Mouse (Mus musculus): ENCODE results near the gene Camkmt. TPM values are rescaled to one million over a fixed set of nuclear protein-coding genes. Genes with fewer than 3 reads are reported as not detected.

Camkmt gene
- total RNA-seq, 2 experiments from 2014 or later: 0.84 TPM

- intact Hi-C loops (cut with DNase I): no loop called here
- TF ChIP-seq CTCF (IDR thresholded peaks at IDR 0.05): no peak
- no peak for DNase-seq
- Histone ChIP-seq H3K4me3 (no peak overlapping the region), H3K27ac (no peak overlapping the region)
Observed at GRCm38 (mm10) chr17:85198781-85199180, 108.4 kb downstream of the Camkmt start.

GRCm38 (mm10) chr17:85199321-85199720 lies 109.0 kb downstream of the Camkmt start:
- DNase-seq: no peak
- Histone ChIP-seq H3K27ac (no peak overlapping the region), H3K4me3 (no peak overlapping the region)
- intact Hi-C loops (cut with DNase I): no loop called here
- TF ChIP-seq CTCF (IDR thresholded peaks at IDR 0.05): no peak

- intact Hi-C loops (cut with DNase I): no loop called here
- Histone ChIP-seq H3K4me3 (no peak overlapping the region), H3K27ac (no peak overlapping the region)
- TF ChIP-seq CTCF (IDR thresholded peaks at IDR 0.05): no peak
- no peak for DNase-seq
Observed at GRCm38 (mm10) chr17:85218054-85218453, 127.7 kb downstream of the Camkmt start.

- Histone ChIP-seq H3K4me3 (no peak overlapping the region), H3K27ac (no peak overlapping the region)
- DNase-seq: no peak
- intact Hi-C loops (cut with DNase I): no loop called here
- TF ChIP-seq CTCF (IDR thresholded peaks at IDR 0.05): no peak
Observed at GRCm38 (mm10) chr17:85242109-85242508, 151.8 kb downstream of the Camkmt start.

- no peak for TF ChIP-seq CTCF (IDR thresholded peaks at IDR 0.05)
- Histone ChIP-seq H3K4me3 (no peak overlapping the region), H3K27ac (no peak overlapping the region)
- DNase-seq: no peak
- intact Hi-C loops (cut with DNase I): no loop called here
Observed at GRCm38 (mm10) chr17:85248962-85249361, 158.6 kb downstream of the Camkmt start.

GRCm38 (mm10) chr17:85249744-85250143 lies 159.4 kb downstream of the Camkmt start:
- intact Hi-C loops (cut with DNase I): no loop called here
- no peak for TF ChIP-seq CTCF (IDR thresholded peaks at IDR 0.05)
- DNase-seq: no peak
- no peak overlapping the region for H3K27ac ChIP-seq
- no peak overlapping the region for H3K4me3 ChIP-seq

- no peak overlapping the region for H3K4me3 ChIP-seq
- no peak for TF ChIP-seq CTCF (IDR thresholded peaks at IDR 0.05)
- no peak for DNase-seq
- H3K27ac ChIP-seq: no peak overlapping the region
- intact Hi-C loops (cut with DNase I): no loop called here
Observed at GRCm38 (mm10) chr17:85256930-85257329, 166.6 kb downstream of the Camkmt start.

- no peak overlapping the region for H3K27ac ChIP-seq
- no peak for DNase-seq
- no peak for TF ChIP-seq CTCF (IDR thresholded peaks at IDR 0.05)
- intact Hi-C loops (cut with DNase I): no loop called here
- H3K4me3 ChIP-seq: no peak overlapping the region
Observed at GRCm38 (mm10) chr17:85257348-85257747, 167.0 kb downstream of the Camkmt start.

DNA sequence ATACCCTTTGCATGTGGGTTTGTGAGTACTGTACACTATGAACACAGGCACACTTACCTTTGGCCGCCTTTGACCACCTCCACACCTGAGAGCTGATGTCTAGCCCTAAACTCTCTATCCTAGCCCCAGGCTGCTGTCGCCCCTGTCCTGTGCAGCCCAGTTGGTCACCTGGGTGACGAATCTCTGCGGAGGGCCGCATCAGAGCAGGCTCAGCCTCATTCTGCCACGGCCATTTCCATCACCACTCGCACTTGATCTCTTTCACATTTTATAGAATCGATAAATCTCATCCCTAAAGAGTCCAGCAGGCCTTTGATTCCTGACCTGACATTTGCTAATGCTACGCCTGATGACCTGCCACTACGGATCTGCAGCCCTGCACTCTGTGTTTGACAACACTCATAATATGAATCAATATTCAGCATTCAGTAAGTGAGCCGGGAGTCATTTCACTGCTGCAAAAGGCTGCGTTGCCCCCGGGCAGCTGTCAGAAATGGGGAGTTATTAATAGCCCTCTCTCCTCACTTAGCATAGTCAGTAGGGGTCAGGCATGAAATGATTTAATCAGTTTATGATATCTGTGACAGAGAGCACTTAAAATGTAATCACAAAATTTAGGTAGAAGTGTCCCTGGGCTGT lies 168.5 kb downstream of the Camkmt start:
- intact Hi-C loops (cut with DNase I): no loop called here
- DNase-seq: no peak
- Histone ChIP-seq H3K27ac (no peak overlapping the region), H3K4me3 (no peak overlapping the region)
- TF ChIP-seq CTCF (IDR thresholded peaks at IDR 0.05): no peak

DNA sequence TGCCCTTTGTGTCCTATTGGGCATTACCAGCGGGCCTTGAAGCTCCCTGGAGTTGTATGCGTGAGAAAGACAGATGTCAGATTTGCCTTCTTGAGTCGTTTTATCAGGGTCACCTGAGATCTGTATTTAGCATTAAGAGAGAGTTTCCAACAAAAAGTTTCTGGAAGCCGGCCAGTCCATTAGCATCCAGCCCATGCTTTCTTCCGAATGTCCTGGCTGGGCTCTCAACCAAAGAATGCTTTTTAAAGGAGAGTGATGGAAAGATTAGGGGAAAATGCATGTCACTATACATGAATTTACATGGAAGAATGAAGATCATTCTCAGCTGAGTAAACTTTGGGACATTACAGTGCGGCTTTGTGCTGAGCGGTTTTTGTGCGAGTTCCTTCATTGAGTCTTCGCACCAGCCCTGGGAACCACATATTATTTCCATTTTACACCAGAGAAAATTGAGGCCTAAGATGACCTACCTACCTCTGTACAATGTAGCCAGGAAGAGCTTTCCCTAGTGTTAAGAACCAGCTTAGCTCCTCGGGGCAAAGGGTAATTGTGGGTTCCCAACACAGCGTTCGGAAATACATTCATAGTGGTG lies 176.6 kb downstream of the Camkmt start:
- no peak overlapping the region for H3K4me3 ChIP-seq
- TF ChIP-seq CTCF (IDR thresholded peaks at IDR 0.05): no peak
- no peak for DNase-seq
- no peak overlapping the region for H3K27ac ChIP-seq
- intact Hi-C loops (cut with DNase I): no loop called here

DNA sequence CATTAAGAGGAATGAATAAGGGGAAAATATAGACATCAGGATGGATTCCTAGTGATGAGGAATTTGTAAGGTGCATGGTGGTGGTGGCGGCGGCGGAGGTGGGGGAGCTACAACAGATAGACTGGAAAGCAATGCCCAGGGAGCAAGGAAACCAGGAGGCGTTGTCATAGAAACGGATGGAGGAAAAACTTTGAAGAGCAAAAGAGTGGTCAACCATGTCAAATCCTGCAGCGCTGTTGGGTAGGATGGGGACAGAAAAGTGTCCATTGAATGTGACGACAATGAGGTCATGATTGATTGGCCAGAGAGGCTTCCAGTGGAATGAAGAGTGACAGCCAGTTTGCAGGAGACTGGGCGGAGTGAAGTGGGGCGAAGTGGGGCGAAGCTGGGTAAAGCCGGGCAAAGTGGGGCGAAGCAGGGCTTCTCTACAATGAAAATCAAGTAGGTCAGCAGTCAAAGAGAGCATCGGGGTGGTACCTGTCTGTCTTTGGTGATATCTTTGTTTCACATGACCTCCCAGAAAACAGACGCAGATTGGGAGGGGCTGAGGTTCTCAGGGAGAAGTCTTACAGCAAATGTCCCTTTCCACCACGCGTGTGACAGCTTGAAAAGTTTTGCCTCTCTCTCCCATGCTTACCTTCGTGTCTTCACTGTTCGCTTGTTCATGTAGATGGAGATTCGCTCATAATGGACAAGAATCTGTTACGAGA lies 181.3 kb downstream of the Camkmt start:
- no peak for DNase-seq
- H3K4me3 ChIP-seq: no peak overlapping the region
- TF ChIP-seq CTCF (IDR thresholded peaks at IDR 0.05): no peak
- intact Hi-C loops (cut with DNase I): no loop called here
- H3K27ac ChIP-seq: no peak overlapping the region

DNA sequence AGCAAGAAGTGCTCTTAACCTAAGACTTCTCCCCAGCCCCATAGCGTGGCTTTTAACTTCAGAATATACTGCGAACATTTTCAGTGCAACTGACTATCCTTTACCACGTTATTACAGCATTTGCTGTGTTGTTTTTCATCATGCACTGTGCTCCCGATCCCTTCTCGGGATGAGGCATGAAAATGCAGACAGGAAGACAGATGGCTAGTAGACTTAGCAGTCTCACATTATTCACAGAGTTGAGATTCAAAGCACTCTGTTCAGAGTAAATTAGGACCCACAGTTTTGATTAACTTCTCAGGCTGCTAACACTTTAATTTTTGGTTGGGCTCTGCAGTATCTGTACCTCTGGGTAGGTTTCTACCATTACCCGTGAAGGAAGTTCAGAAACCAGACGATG lies 189.4 kb downstream of the Camkmt start:
- no peak overlapping the region for H3K27ac ChIP-seq
- no peak for TF ChIP-seq CTCF (IDR thresholded peaks at IDR 0.05)
- H3K4me3 ChIP-seq: no peak overlapping the region
- DNase-seq: no peak
- intact Hi-C loops (cut with DNase I): no loop called here

- no peak for DNase-seq
- TF ChIP-seq CTCF (IDR thresholded peaks at IDR 0.05): no peak
- Histone ChIP-seq H3K4me3 (no peak overlapping the region), H3K27ac (no peak overlapping the region)
- intact Hi-C loops (cut with DNase I): no loop called here
Observed at GRCm38 (mm10) chr17:85282447-85282846, 192.1 kb downstream of the Camkmt start.

Data from gastrocnemius, adult 2 months (tissue).